Mouse (Mus musculus) left cerebral cortex, postnatal 25 days (tissue): ENCODE measurements at regions not wholly inside any gene's neighbourhood (a gene's known extent, or its start where the extent isn't known, plus 50 kb on each side); places are given as distances from the start of the nearest gene placed in this dataset.

ENCODE experiments used
- DNase-seq, 2 experiments: peaks; one replicate each; pipeline ENCODE4 v3.0.0; 2022; ENCODE audit warnings: low spot score in 2 of 2, mixed read lengths in 1 of 2
- intact Hi-C: fragments of 180-260 bp; cut with DNase I; formaldehyde crosslinking; loops from one replicate; pipeline ENCODE4 v1.15.1; 2025

- DNase-seq = peak; percentile 3 to 11
- intact Hi-C loops = loop anchor here (10.0 kb wide), 1 partner anchor 391 kb away; no protein-coding TSS in a partner anchor
Measured at GRCm38 (mm10) chr8:75353786-75354185, 52.6 kb downstream of the Gm10358 start.

DNA sequence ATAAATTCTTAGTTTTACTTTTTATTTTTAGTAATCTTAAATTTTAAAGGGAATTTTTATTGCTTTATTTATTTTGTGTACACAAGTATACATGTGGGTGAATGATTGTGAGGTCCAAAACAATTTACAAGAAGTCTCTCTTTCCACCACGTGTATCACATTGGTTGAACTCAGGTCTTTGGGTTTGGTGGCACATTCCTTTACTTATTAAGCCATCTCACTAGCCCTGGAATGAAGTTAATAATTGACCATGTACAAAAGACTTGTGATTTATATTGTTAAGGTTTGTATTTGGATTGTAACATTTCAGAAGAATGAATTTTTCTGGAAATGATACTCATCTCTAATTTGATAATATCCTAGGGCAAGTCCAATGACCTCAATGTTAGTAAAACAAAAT is 56.2 kb downstream of the Gm10358 start:
- intact Hi-C loops = loop anchor here (10.0 kb wide), 1 partner anchor 395 kb away; no protein-coding TSS in a partner anchor

DNA sequence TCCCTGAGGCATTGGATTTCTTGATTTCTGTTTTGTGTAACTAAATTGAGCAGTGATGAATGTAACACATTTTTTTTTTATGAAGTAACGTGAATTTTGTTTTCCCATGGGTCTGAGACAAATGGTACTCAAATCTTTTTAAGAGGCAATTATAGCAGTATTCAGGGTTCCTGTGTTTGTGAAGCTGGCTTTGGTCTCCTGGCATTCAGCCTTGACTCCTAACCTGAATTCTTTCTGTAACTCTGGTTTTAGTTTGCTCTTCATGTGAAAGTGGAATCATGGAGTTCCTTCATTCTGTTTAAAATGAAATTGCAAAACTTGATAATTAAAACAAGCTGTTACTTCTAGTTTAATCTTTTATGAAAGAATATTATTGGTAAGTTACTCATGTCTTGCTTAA is 58.3 kb downstream of the Gm10358 start:
- no peak for DNase-seq
- intact Hi-C loops = no loop called here

More for the DNA sequence above, 56.2 kb downstream of the Gm10358 start:
- no peak for DNase-seq

GRCm38 (mm10) chr8:75320614-75321013 is 85.8 kb downstream of the Gm10358 start:
- DNase-seq = no peak
- intact Hi-C loops = no loop called here

GRCm38 (mm10) chr8:75318526-75318925 is 87.9 kb downstream of the Gm10358 start:
- no peak for DNase-seq
- intact Hi-C loops = no loop called here

DNA sequence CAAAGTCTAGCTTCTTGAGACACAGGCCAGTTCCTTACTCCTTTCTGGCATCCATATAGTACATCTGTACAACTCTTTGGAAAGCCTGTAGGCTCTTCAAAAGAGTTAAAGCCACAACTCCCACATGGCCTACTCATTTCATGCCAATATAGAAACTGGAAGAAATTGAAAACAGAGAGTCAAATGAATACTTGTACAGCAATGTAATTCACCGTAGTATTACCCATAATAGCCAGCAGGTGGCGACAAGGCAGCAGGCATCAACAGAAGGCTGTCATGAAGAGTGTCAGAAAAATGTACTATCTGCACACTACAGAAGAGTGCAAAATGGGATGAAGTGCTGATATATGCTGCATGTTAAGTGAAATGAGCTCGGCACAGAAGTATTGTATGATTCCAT is 90.5 kb downstream of the Gm10358 start:
- intact Hi-C loops = no loop called here
- peak; percentile 62 to 68 for DNase-seq

DNA sequence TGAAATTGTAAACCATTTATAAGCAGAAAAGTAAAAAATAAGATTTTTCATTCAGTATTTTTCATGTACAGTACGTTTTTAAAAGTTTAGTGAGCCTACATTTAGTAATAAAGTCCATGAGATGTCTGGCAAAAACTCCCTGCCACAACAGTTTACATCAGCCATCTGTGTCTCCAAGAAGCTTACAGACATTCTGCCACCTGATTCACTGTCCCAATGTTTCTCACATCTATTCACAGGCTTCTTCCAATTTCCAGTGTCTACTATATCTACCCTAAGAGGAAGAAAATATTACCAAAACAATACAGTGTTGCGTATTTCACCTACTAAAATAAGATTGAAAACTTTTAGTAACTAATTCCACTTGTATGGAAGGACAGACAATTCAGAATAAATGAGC is 95.7 kb downstream of the Rasd2 start:
- intact Hi-C loops = no loop called here
- DNase-seq = peak in 1 of 2 experiments; percentile 37

DNA sequence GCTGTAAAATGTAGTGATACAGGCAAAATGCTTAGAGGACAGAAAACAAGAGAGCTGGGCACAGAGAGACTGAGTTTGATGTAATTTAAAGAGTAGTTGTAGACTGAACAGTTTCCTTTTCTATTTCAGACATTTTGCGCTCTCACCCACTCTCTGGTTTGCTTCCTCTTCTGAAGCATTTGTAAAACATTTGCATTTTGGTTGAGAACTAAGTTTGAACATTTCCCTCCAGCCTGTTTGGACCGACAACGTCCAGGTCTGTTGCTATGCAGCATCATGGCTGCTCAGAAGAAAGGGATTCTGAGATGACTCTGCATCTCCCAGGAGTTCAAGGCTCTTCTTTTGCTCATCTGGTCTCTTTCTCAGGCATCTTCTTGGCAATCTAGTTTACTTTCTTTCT is 78.2 kb downstream of the Rasd2 start:
- peak in 1 of 2 experiments; percentile 60 for DNase-seq
- intact Hi-C loops = no loop called here

DNA sequence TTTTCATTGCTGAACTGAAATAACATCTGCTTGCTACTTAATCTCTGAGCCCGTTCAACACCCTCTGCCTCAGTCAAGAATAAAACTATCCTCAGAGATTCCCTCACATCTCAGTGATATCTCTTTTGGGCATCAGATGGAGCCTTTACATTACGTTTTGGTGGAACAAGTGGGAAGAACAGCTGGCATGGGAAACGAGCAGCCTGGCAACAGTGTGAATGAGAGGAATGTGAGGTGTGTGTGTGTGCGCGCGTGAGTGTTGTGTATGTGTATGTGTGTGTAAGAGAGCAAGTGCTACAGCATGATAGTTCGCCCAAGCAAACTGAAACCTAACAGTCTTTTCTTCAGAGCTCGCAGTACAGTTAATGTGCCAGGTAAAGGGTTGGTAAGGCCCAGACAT is 76.2 kb downstream of the Rasd2 start:
- intact Hi-C loops = no loop called here
- peak; percentile 8 to 57 for DNase-seq
